Mouse (Mus musculus) cortical plate, adult 2 months (tissue): ENCODE measurements around the gene Hoxd8.

Source experiments
- CTCF ChIP-seq: fragments of 200-500 bp; IDR thresholded peaks from 2 replicates; pipeline ENCODE4 v1.5.1; 2011; ENCODE audit warnings: mild to moderate bottlenecking, control low read depth, low read length; ENCODE audit not compliant: insufficient read depth; ENCODE audit errors: extremely low read depth
- POLR2A ChIP-seq: fragments of 200-500 bp; IDR thresholded peaks from 2 replicates; pipeline ENCODE4 v1.6.1; 2011; ENCODE audit warnings: mild to moderate bottlenecking, low read length, control low read depth; ENCODE audit not compliant: insufficient read depth; ENCODE audit errors: extremely low read depth

GRCm38 (mm10) chr2:74702820-74703219 is 1.6 kb upstream of the Hoxd8 start:
- TF ChIP-seq CTCF = no peak
- TF ChIP-seq POLR2A = no peak
